Mouse (Mus musculus) heart, postnatal 36 days (tissue): ENCODE results near the gene Carf. TPM values are rescaled to one million over a fixed set of nuclear protein-coding genes. Genes with fewer than 3 reads are reported as not detected.
"Not testable (repeated sequence)": the region's sequence is repeated elsewhere in the genome, so short reads cannot be mapped to it uniquely, and the experiment has no call there.

Experiments used
- DNase-seq, 2 experiments: peaks; one replicate each; pipeline ENCODE4 v3.0.0; 2021 to 2022
- intact Hi-C: fragments of 180-260 bp; cut with DNase I; formaldehyde crosslinking; loops from one replicate; pipeline ENCODE4 v1.15.1; 2025
- total RNA-seq, 2 experiments: library from RNA; stranded (reverse); gene quantifications; 2 replicates each; pipeline ENCODE4 v1.2.3; 2021

The Carf gene
- total RNA-seq, 2 experiments from 2014 or later: 6.0 to 8.4 TPM

DNA sequence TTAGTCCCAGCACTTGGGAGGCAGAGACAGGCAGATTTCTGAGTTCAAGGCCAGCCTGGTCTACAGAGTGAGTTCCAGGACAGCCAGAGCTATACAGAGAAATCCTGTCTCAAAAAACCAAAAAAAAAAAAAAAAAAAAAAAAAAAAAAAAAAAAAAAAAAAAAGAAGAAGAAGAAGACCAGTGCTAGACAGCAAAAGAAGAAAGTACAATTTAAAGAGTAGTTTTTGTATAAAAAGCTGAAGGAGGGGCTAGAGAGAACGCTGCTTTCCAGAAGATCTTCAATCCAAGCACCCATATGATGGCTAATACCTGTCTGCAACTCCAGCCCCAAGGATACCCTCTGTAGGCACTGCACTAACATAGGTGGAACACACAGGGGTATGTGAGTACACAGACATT, 79.8 kb downstream of the Carf start:
- intact Hi-C loops, DNase-seq: not testable (repeated sequence)

DNA sequence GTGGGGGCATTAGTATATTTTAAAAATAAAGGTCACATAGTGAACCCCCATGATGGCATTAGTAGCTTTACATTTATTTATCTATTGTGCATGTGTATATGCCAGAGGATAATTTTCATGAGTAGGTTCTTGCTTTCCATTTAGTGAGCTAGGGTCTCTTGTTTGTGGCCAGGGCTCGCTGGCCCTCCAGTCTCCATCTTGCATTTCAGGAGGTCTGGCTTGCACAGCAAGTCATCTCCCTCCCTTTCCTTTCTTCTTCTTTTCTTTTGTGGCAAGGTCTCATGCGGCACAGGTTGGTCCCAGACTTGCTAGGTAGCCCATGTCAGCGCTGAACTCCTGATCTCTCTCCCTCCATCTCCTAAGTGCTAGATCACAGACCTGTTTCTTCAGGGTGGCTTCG, 81.3 kb downstream of the Carf start:
- no peak for DNase-seq
- intact Hi-C loops: no loop called here

DNA sequence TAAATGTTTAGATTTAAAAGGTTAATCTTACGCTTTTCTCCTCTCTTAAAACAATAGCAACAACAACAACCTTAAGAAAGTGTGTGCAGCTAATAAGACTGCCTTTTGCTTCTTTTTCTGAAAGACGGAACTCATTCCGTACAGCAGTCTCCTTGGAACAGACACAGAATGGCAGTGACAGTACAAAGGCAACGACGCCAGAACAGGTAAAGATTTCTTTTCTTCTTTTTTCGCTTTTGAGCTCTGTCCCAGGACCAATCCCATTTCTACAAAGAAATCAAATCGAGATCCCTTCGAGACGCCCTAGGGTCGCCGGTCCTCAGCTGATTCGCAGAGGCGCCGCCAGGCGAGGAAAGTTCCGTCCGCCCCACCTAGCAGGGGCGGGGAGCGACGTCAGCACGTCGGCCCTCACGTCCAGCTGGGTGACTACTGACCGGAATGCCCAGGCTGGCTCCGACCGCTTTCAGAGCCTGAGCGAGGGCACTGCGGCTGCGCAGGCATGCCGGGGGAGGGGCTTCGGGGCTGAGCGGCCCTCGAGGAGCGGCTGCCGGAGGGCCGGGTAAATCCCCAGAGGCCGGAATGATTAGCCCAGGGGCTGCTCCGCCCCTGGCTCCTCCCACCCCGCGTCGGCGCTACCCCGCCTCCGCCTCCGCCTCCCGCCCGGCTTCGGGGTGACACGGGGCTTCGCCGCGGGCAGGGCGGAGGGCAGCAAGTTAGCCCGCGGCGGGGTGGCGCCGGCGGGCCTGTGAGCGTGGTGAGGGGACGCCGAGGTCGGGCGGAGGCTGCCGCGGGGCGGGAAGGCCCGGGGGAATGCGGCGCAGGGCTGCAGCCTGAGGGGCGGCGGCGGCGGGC, 82.1 kb downstream of the Carf start, which contains the start of gene Nbeal1:
Nbeal1 (plus strand) TSS at position 668 of the 852 bp plus-strand sequence.
- intact Hi-C loops: loop anchor here (5.0 to 10.0 kb wide), 2 partner anchors 83 to 685 kb away; partner anchors contain the start of genes Carf and Wdr12
- peak; percentile 99 for DNase-seq

DNA sequence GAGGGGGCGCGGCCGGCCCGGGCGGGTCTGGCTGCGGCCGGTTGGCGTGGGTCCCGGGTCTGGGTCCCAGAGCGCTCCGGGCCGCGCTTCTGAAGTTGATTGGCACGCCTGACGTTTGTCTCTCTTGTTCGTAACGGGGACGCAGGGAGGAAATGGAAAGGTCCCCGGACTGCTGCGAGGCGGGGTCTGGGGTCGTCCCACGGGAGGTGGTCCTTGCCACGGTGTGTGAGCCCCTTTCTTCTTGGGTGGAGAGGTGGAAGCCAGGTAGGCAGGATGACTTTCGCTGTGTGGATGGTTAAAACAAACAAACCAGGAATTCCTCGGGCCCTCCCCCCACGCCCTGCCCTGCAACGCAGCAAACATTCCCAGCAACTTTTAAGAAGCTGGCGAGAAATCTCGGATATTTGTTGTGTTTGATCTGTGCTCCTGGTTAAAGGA, 82.8 kb downstream of the Carf start:
- intact Hi-C loops: loop anchor here (5.0 to 10.0 kb wide), 2 partner anchors 84 to 684 kb away; partner anchors contain the start of genes Carf and Wdr12
- no peak for DNase-seq

DNA sequence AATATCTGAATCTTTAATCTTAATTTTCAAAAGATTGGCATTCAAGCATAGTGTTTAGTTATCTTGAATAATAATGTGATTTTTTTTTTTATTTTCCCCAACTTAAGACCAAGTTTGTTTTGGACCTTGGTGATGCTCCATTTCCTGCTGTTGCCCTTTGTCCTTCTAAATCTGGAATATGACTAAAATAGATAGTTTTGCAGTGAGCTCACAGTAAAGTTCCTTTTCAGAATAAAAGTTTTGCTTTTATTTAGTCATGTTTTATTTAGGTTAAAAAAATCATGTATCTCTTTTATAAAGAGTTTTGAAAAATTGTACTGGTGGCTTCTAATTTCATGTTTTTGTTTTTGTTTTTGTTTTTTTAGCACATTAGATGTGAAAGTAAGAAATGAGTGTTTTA, 90.4 kb downstream of the Carf start:
- DNase-seq: no peak
- intact Hi-C loops: loop anchor here (10.0 kb wide), 1 partner anchor 676 kb away; no protein-coding TSS in a partner anchor

DNA sequence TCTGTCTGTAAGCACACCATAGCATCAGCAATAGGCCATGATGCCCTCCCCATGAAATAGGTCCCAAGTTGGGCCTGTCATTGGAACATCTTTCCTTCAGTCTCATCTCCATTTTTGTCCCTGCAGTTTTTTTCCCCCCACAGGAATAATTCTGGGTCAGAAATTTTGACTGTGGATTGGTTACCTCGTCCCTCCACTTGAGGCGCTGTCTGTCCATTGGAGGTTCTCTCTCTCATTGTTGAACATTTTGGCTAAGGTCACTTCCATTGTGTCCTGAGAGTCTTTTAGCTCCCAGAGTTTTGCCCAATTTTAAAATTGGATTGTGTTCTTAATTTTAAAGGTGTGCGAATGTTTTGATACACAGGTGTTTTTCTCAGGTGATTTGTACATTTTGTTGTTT, 98.8 kb downstream of the Carf start:
- intact Hi-C loops: no loop called here
- no peak for DNase-seq

DNA sequence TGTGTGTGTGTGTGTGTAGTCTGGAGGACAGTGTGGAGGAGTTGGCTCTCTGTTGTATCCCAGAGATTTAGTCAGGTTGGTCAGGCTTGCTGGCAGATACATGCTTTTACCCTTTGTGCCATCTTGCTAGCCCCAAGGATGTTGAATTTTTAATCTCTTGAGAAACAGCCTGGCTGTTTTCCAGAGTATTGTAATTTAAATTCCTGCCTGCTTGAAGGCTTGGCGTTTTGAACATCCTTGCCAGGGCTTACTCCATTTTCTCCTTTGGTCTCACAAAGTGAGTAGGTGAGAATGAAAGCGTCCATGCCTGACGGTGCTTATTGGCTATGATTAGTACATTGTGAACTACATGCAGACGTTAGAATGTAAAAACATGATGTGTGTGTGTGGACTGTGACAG, 101.0 kb downstream of the Carf start:
- no peak for DNase-seq
- intact Hi-C loops: no loop called here

Other genes with a start within 250 kb of the Carf start
- 10 to 100 TPM; 14.3 to 19.3 TPM for gene Fam117b, start 185.2 kb upstream of the Carf start, total RNA-seq
- under 1 TPM; 0.46 to 0.56 TPM for gene Ica1l, start 55.1 kb upstream of the Carf start, total RNA-seq
- 10 to 100 TPM; 10.6 to 12.1 TPM for gene Wdr12, start 398 bp downstream of the Carf start, total RNA-seq
- 10 to 100 TPM; 54.2 to 54.6 TPM for gene Nbeal1, start 82.4 kb downstream of the Carf start, total RNA-seq
- 1 to 10 TPM; 6.8 to 7.3 TPM for gene Cyp20a1, start 245.1 kb downstream of the Carf start, total RNA-seq